Mouse (Mus musculus) testis, adult 2 months (tissue): Measurements from ENCODE around the gene Ogfod3.

Experiments used
- CTCF ChIP-seq: fragments of 200-500 bp; IDR thresholded peaks from 2 replicates; pipeline ENCODE4 v1.5.1; 2012; ENCODE audit warnings: low read depth, mild to moderate bottlenecking, inconsistent platforms, low read length, moderate library complexity; ENCODE audit not compliant: control insufficient read depth, insufficient read depth, insufficient replicate concordance
- POLR2A ChIP-seq: fragments of 200-500 bp; IDR thresholded peaks from 2 replicates; pipeline ENCODE4 v1.6.1; 2012; ENCODE audit warnings: low read depth, mild to moderate bottlenecking, inconsistent platforms, low read length, moderate library complexity; ENCODE audit not compliant: control insufficient read depth

- TF ChIP-seq CTCF (no peak; the same call in 1 of the 2 replicates), POLR2A (no peak)
These were observed 31.1 kb upstream of the Ogfod3 start for GRCm38 (mm10) chr11:121235475-121236238.
